39 mouse cellular contexts compared by ENCODE assay signal in genomic region chr17:81386118-81386517, GRCm38 (mm10). TPM values are rescaled to one million over a fixed set of nuclear protein-coding genes. Genes with fewer than 3 reads are reported as not detected.
"Had no signal": no experiment of that assay in that cellular context is flagged by ENCODE, and none has a peak within 500 bp of the region (broad histone marks: within the 10 kb centered on the region; RNA-seq: fewer than 3 reads in every experiment).

No protein-coding gene starts in this region.

- H3K9me3 ChIP-seq: heart, embryonic 10.5 days; heart, embryonic 12.5 days; hindbrain, embryonic 10.5 days; hindbrain, embryonic 12.5 days; intestine, embryonic 15.5 days; limb, embryonic 10.5 days; limb, embryonic 12.5 days had no signal

- H3K4me2 ChIP-seq: heart, embryonic 12.5 days; hindbrain, embryonic 12.5 days; hindbrain, embryonic 14.5 days; intestine, embryonic 15.5 days; limb, embryonic 12.5 days; liver, embryonic 11.5 days had no signal

- H3K27ac ChIP-seq: gastrocnemius, adult 2 months; heart, embryonic 10.5 days; hindbrain, embryonic 10.5 days; hindbrain, embryonic 12.5 days; hindbrain, embryonic 14.5 days; intestine, embryonic 15.5 days; layer of hippocampus, adult 2 months; left cerebral cortex, adult 2 months; limb, embryonic 10.5 days; limb, embryonic 12.5 days; liver, embryonic 14.5 days had no signal

- ATAC-seq: hindbrain, embryonic 16.5 days; inflammation-experienced regulatory T-cells, adult 6 months; intestine, embryonic 15.5 days; intestine, postnatal 0 days had no signal

- DNase-seq: gastrocnemius, adult 2 months; gastrocnemius, postnatal 10 days; gastrocnemius, postnatal 25 days; heart, adult 18-20 months; heart, postnatal 10 days; heart, postnatal 4 days; kidney, adult 18-20 months; kidney, adult 8-10 months; kidney, postnatal 10 days; kidney, postnatal 25 days; kidney, postnatal 4 days had no signal

- H3K4me1 ChIP-seq: heart, embryonic 10.5 days; hindbrain, embryonic 10.5 days; hindbrain, embryonic 12.5 days; intestine, embryonic 15.5 days; limb, embryonic 12.5 days had no signal

- H3K27me3 ChIP-seq: heart, embryonic 12.5 days; hindbrain, embryonic 12.5 days; intestine, embryonic 15.5 days; limb, embryonic 12.5 days had no signal

- H3K36me3 ChIP-seq: hindbrain, embryonic 10.5 days; hindbrain, embryonic 12.5 days; intestine, embryonic 15.5 days; limb, embryonic 12.5 days had no signal

- H3K9ac ChIP-seq: heart, embryonic 12.5 days; hindbrain, embryonic 12.5 days; hindbrain, embryonic 14.5 days; intestine, embryonic 15.5 days; limb, embryonic 12.5 days; liver, embryonic 14.5 days had no signal

- H3K4me3 ChIP-seq: gastrocnemius, adult 2 months; heart, embryonic 10.5 days; heart, embryonic 12.5 days; hindbrain, embryonic 10.5 days; hindbrain, embryonic 12.5 days; intestine, embryonic 15.5 days; layer of hippocampus, adult 2 months; left cerebral cortex, adult 2 months; limb, embryonic 10.5 days; limb, embryonic 12.5 days had no signal

RNA-seq across cellular contexts. Expression of gene Gm11096, which starts 55.4 kb away (rescaled TPM):
- total RNA-seq: gastrocnemius, adult 2 months; gastrocnemius, postnatal 10 days; gastrocnemius, postnatal 25 days; gastrocnemius, postnatal 4 days; granulocyte monocyte progenitor cell, adult 5-6 weeks; heart, adult 18-20 months; heart, adult 8-10 months; heart, postnatal 10 days; heart, postnatal 25 days; heart, postnatal 4 days; layer of hippocampus, adult 2 months; layer of hippocampus, postnatal 10 days; layer of hippocampus, postnatal 25 days; left cerebral cortex, adult 2 months; left cerebral cortex, postnatal 14 days; left cerebral cortex, postnatal 36 days had no signal
- polyA plus RNA-seq: heart, embryonic 10.5 days; heart, embryonic 12.5 days; heart, embryonic 14.5 days; heart, embryonic 16.5 days; hindbrain, embryonic 10.5 days; hindbrain, embryonic 12.5 days; hindbrain, embryonic 14.5 days; hindbrain, embryonic 16.5 days; inflammation-experienced regulatory T-cells, adult 6 months; intestine, embryonic 15.5 days; intestine, postnatal 0 days; kidney, embryonic 14.5 days; kidney, embryonic 16.5 days; limb, embryonic 10.5 days; limb, embryonic 12.5 days; limb, embryonic 14.5 days; liver, embryonic 11.5 days; liver, embryonic 14.5 days had no signal
